Mouse (Mus musculus) lung, embryonic 14.5 days (tissue): Measurements from ENCODE around the gene Ptgs2. TPM values are rescaled to one million over a fixed set of nuclear protein-coding genes. Genes with fewer than 3 reads are reported as not detected.

Experiments used
- ATAC-seq: fragments of 200-750 bp; cut with Nextera tagmentation; 2 replicates; pipeline ENCODE4 v1.8.0; 2017; ENCODE audit warnings: mild to moderate bottlenecking, moderate TSS enrichment, moderate library complexity; ENCODE audit not compliant: insufficient read depth
- DNase-seq: peaks from one replicate; pipeline ENCODE4 v3.0.0-alpha.2; 2015
- H3K27ac ChIP-seq: fragments of 300-500 bp; sonication (generic); 2 replicates; pipeline ENCODE4 v1.5.1; 2014; ENCODE audit warnings: low read depth, mild to moderate bottlenecking, moderate library complexity
- H3K27me3 ChIP-seq: fragments of 300-500 bp; sonication (generic); 2 replicates; pipeline ENCODE4 v1.6.1; 2014; ENCODE audit warnings: low read length, control low read depth; ENCODE audit not compliant: insufficient read depth
- H3K36me3 ChIP-seq: fragments of 300-500 bp; sonication (generic); 2 replicates; pipeline ENCODE4 v1.6.1; 2014; ENCODE audit warnings: control low read depth; ENCODE audit not compliant: insufficient read depth
- H3K4me1 ChIP-seq: fragments of 300-500 bp; sonication (generic); 2 replicates; pipeline ENCODE4 v1.6.1; 2014; ENCODE audit warnings: antibody characterized with exemption, control low read depth; ENCODE audit not compliant: insufficient read depth
- H3K4me2 ChIP-seq: fragments of 300-500 bp; sonication (generic); 2 replicates; pipeline ENCODE4 v1.6.1; 2014; ENCODE audit warnings: mild to moderate bottlenecking
- H3K4me3 ChIP-seq: fragments of 300-500 bp; sonication (generic); 2 replicates; pipeline ENCODE4 v1.5.1; 2014; ENCODE audit warnings: low read depth, low read length
- H3K9ac ChIP-seq: fragments of 300-500 bp; sonication (generic); 2 replicates; pipeline ENCODE4 v1.6.1; 2014
- H3K9me3 ChIP-seq: fragments of 300-500 bp; sonication (generic); 2 replicates; pipeline ENCODE4 v1.6.1; 2016; ENCODE audit warnings: low read depth, low read length, control low read depth
- CTCF ChIP-seq: IDR thresholded peaks from 2 replicates; pipeline ENCODE4 v1.5.1; 2016; ENCODE audit warnings: antibody characterized with exemption, low read depth
- WGBS: fragments of 180-500 bp; shearing (Covaris S2); extraction: QIAGEN DNeasy Blood & Tissue Kit; methylation state at CpG from one replicate; pipeline ENCODE4 v1.1.7; 2014; 5-methylcytosine and 5-hydroxymethylcytosine counted together
- polyA plus RNA-seq: library from polyadenylated mRNA; unstranded; fragments of >200 nt; fragmentation: Nextera tagmentation; extraction: Ambion mirVana; gene quantifications from 2 replicates; pipeline ENCODE4 v1.2.1, GENCODE M21; 2014

Gene Ptgs2
- 0.09 and 0.15 TPM in 2 replicates for polyA plus RNA-seq

- ATAC-seq = peak; percentile 93
- peak; percentile 73 for DNase-seq
- no peaks in the 10 kb centered on the region for H3K9me3 ChIP-seq
- H3K4me2 ChIP-seq = peak within 1 kb of the TSS; percentile 70
- H3K4me1 ChIP-seq = no peaks in the 10 kb centered on the region
- no peaks in the 10 kb centered on the region for H3K27me3 ChIP-seq
- no peaks in the 10 kb centered on the region for H3K36me3 ChIP-seq
- 1% methylated on average over 26 of the region's 26 CpGs for WGBS
- peak within 1 kb of the TSS; percentile 41 for H3K4me3 ChIP-seq
- no peak within 1 kb of the TSS for H3K27ac ChIP-seq
- peak within 1 kb of the TSS; percentile 42 for H3K9ac ChIP-seq
- TF ChIP-seq CTCF = peak; percentile 42; the same call in 1 of the 2 replicates
Observed at GRCm38 (mm10) chr1:150099790-150100333, at the start of gene Ptgs2. Gene Ptgs2, plus strand, starts transcription at chr1:150100031.

GRCm38 (mm10) chr1:150050256-150050655, 49.6 kb upstream of the Ptgs2 start:
- no peak for TF ChIP-seq CTCF
- no peaks in the 10 kb centered on the region for H3K27me3 ChIP-seq
- no peaks in the 10 kb centered on the region for H3K36me3 ChIP-seq
- H3K4me1 ChIP-seq = no peaks in the 10 kb centered on the region
- no peak overlapping the region for H3K4me2 ChIP-seq
- no peak for ATAC-seq
- WGBS = 63% methylated on average over 1 of the region's 1 CpGs
- no peak overlapping the region for H3K27ac ChIP-seq
- no peaks in the 10 kb centered on the region for H3K9me3 ChIP-seq
- no peak overlapping the region for H3K9ac ChIP-seq
- no peak overlapping the region for H3K4me3 ChIP-seq
- DNase-seq = no peak

GRCm38 (mm10) chr1:150065684-150066083, 34.1 kb upstream of the Ptgs2 start:
- H3K9me3 ChIP-seq = no peaks in the 10 kb centered on the region
- H3K9ac ChIP-seq = no peak overlapping the region
- DNase-seq = no peak
- no peaks in the 10 kb centered on the region for H3K27me3 ChIP-seq
- TF ChIP-seq CTCF = no peak
- H3K4me2 ChIP-seq = no peak overlapping the region
- no peak for ATAC-seq
- no peaks in the 10 kb centered on the region for H3K36me3 ChIP-seq
- WGBS = 84% methylated on average over 1 of the region's 1 CpGs
- H3K4me1 ChIP-seq = no peaks in the 10 kb centered on the region
- H3K4me3 ChIP-seq = no peak overlapping the region
- H3K27ac ChIP-seq = no peak overlapping the region

GRCm38 (mm10) chr1:150072880-150073279, 27.0 kb upstream of the Ptgs2 start:
- 78% methylated on average over 3 of the region's 3 CpGs for WGBS

GRCm38 (mm10) chr1:150074609-150075008, 25.2 kb upstream of the Ptgs2 start:
- ATAC-seq (no peak), DNase-seq (no peak)
- WGBS = 46% methylated on average over 1 of the region's 1 CpGs
- no peak for TF ChIP-seq CTCF
- Histone ChIP-seq H3K4me3 (no peak overlapping the region), H3K4me2 (no peak overlapping the region), H3K9ac (no peak overlapping the region), H3K27ac (no peak overlapping the region), H3K4me1 (no peaks in the 10 kb centered on the region), H3K27me3 (no peaks in the 10 kb centered on the region), H3K9me3 (no peaks in the 10 kb centered on the region), H3K36me3 (no peaks in the 10 kb centered on the region)

More at GRCm38 (mm10) chr1:150072880-150073279, 27.0 kb upstream of the Ptgs2 start:
- ATAC-seq (no peak), DNase-seq (no peak)
- Histone ChIP-seq H3K27ac (no peak overlapping the region), H3K27me3 (no peaks in the 10 kb centered on the region), H3K36me3 (no peaks in the 10 kb centered on the region), H3K4me2 (no peak overlapping the region), H3K9me3 (no peaks in the 10 kb centered on the region), H3K4me1 (no peaks in the 10 kb centered on the region), H3K4me3 (no peak overlapping the region), H3K9ac (no peak overlapping the region)
- no peak for TF ChIP-seq CTCF

- H3K27me3 ChIP-seq = no peaks in the 10 kb centered on the region
- WGBS = 50% methylated on average over 6 of the region's 6 CpGs
- no peaks in the 10 kb centered on the region for H3K36me3 ChIP-seq
- H3K9ac ChIP-seq = no peak overlapping the region
- ATAC-seq (peak; percentile 88), DNase-seq (peak; percentile 71)
- TF ChIP-seq CTCF = no peak
- no peaks in the 10 kb centered on the region for H3K4me1 ChIP-seq
- H3K27ac ChIP-seq = no peak overlapping the region
- no peak overlapping the region for H3K4me2 ChIP-seq
- H3K4me3 ChIP-seq = no peak overlapping the region
- no peaks in the 10 kb centered on the region for H3K9me3 ChIP-seq
Observed at GRCm38 (mm10) chr1:150089040-150089692, 10.7 kb upstream of the Ptgs2 start.

- no peak overlapping the region for H3K4me3 ChIP-seq
- no peak overlapping the region for H3K4me2 ChIP-seq
- TF ChIP-seq CTCF = no peak
Observed at GRCm38 (mm10) chr1:150090229-150090628, 9.6 kb upstream of the Ptgs2 start.

More at GRCm38 (mm10) chr1:150090229-150090628, 9.6 kb upstream of the Ptgs2 start:
- Histone ChIP-seq H3K4me1 (no peaks in the 10 kb centered on the region), H3K27me3 (no peaks in the 10 kb centered on the region), H3K27ac (no peak overlapping the region), H3K36me3 (no peaks in the 10 kb centered on the region), H3K9ac (no peak overlapping the region), H3K9me3 (no peaks in the 10 kb centered on the region)
- DNase-seq (peak; percentile 67), ATAC-seq (peak; percentile 75)
- 13% methylated on average over 1 of the region's 1 CpGs for WGBS
